In the genomic region with DNA sequence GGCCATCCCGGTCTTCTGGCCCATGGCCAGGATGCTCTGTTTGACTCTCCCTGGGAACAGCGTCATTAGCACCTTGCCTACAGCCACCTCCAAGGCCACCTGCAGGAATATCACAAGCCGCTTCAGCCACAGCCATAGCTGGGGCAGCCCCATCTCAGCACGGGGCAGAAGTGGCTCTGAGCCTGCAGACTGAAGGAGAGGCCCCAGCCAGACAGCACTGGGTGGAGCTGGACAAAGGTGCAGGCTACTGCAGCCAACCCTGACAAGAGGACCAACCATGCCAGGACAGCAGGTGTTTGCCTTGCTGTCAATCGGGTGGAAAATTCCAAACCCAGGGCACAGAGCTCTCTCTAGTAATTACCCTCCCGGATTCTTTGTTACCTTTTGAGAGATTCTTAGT, we compare ENCODE assay signal across 11 mouse cellular contexts. TPM values are rescaled to one million over a fixed set of nuclear protein-coding genes. Genes with fewer than 3 reads are reported as not detected.
DNase-seq lines count a peak whose midpoint lies in the region.
"Had no signal": no experiment of that assay in that cellular context is flagged by ENCODE, and none has a peak within 500 bp of the region (broad histone marks: within the 10 kb centered on the region; RNA-seq: fewer than 3 reads in every experiment).

Gene Dio1, minus strand, starts transcription at position 204 of the 400 bp plus-strand sequence.

- peaks cover 21% of the 10 kb centered on the region for H3K4me1 ChIP-seq in heart, embryonic 10.5 days

- 0 out of 2 replicates have a peak within 1 kb of the TSS, but pooled peaks have one; percentile 32 for H3K27ac ChIP-seq in heart, embryonic 10.5 days
- H3K27ac ChIP-seq: heart, embryonic 13.5 days; hindbrain, embryonic 15.5 days had no signal

- H3K36me3 ChIP-seq in heart, embryonic 10.5 days: no peaks in the 10 kb centered on the region
- H3K36me3 ChIP-seq: heart, embryonic 13.5 days; hindbrain, embryonic 15.5 days had no signal

- peaks cover 15% of the 10 kb centered on the region for H3K27me3 ChIP-seq in heart, embryonic 10.5 days (ENCODE audit: insufficient read depth, poor library complexity, severe bottlenecking)
- H3K27me3 ChIP-seq: hindbrain, embryonic 15.5 days had no signal

- intact Hi-C loops in heart, postnatal 14 days (cut with DNase I): no loop called here

- H3K9me3 ChIP-seq in heart, embryonic 10.5 days: no peaks in the 10 kb centered on the region
- H3K9me3 ChIP-seq: heart, embryonic 13.5 days; hindbrain, embryonic 15.5 days had no signal

- H3K4me3 ChIP-seq in heart, embryonic 10.5 days: no peak within 1 kb of the TSS
- H3K4me3 ChIP-seq: heart, embryonic 13.5 days; hindbrain, embryonic 15.5 days had no signal

- DNase-seq in heart, embryonic 10.5 days (ENCODE audit: low spot score): no peak
- no peak for DNase-seq in heart, postnatal 14 days
- DNase-seq in brain, adult 2 months (ENCODE audit: low read depth, low spot score): peak; percentile 83
- peak; percentile 60 to 76 for DNase-seq in cerebellum, postnatal 14 days
- peak; percentile 76 to 92 for DNase-seq in kidney, postnatal 25 days
- DNase-seq in layer of hippocampus, adult 9-10 months (ENCODE audit: low spot score): no peak
- no peak for DNase-seq in heart, adult 9 months (ENCODE audit: low spot score in 2 of 2)
- DNase-seq in gastrocnemius, postnatal 25 days: no peak

- WGBS in heart, embryonic 10.5 days: 52% methylated on average over 6 of the region's 6 CpGs

RNA-seq across cellular contexts. Expression of gene Dio1, which starts in this region (rescaled TPM):
- not detected in 2 replicates for polyA plus RNA-seq in heart, embryonic 10.5 days (2016; fragmentation: Nextera tagmentation; extraction: Ambion mirVana)
- under 1 TPM in 1 of 2 experiments, not detected in 1; 0.12 TPM for total RNA-seq in heart, postnatal 14 days (2021)
- not detected for total RNA-seq in gastrocnemius, postnatal 25 days (2021)
- total RNA-seq: left cerebral cortex, postnatal 25 days had no signal
- polyA plus RNA-seq: heart, embryonic 13.5 days; hindbrain, embryonic 15.5 days had no signal

Comparison
In these comparisons a context has a peak if more than half of its experiments do, and no peak if none do; other contexts are left out.
1. DNase-seq: peak in brain, adult 2 months (single experiment), cerebellum, postnatal 14 days (2 of 2) and kidney, postnatal 25 days (2 of 2); none in heart, embryonic 10.5 days (single experiment), heart, postnatal 14 days (0 of 2), layer of hippocampus, adult 9-10 months (single experiment), heart, adult 9 months (0 of 2) and gastrocnemius, postnatal 25 days (single experiment).